Mouse (Mus musculus) heart, postnatal 4 days (tissue): ENCODE measurements at regions not wholly inside any gene's neighbourhood (a gene's known extent, or its start where the extent isn't known, plus 50 kb on each side); places are given as distances from the start of the nearest gene placed in this dataset.

ENCODE experiments used
- DNase-seq: peaks from one replicate; pipeline ENCODE4 v3.0.0; 2021

GRCm38 (mm10) chr9:86230673-86231350 is 233.9 kb downstream of the Ube2cbp start:
- no peak for DNase-seq

GRCm38 (mm10) chr9:86231692-86232091 is 233.1 kb downstream of the Ube2cbp start:
- DNase-seq: no peak

DNA sequence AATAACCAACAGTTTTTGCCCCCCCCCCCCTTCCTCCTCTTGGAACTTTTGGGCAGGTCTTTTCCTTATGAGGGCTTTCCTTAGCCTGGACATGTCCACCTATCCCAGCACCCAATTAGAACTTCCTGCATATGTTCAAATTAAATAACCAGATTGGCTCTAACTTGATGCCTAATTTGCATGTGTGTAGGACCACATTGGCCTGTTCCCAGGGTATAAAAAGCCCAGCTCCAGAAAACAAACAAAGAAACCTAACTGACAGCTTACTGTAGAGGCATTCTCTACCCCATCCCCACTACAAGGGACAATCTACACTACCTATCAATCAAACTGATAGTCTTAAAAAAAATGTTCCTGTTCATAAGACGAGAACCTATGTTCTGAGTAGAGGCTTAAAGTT is 232.6 kb downstream of the Ube2cbp start:
- DNase-seq: no peak

DNA sequence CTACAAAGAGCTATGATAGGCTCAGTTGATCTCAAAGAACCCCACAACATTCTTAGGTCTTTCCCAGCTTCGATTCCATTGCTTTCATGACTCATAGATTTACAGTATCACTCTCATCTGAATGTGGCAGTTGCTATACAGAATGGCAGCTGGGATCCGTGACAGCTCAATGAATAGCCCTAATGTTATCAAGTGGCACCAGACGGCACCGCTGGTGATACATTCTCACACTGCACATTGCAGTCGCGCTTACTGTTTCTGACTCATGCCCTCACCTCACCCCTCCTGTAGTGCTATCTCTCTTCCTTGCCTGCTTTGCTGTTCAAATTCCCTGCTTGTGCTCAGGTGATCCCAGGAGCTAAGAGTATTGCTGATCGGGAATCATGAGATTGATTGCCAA is 231.0 kb downstream of the Ube2cbp start:
- no peak for DNase-seq

DNA sequence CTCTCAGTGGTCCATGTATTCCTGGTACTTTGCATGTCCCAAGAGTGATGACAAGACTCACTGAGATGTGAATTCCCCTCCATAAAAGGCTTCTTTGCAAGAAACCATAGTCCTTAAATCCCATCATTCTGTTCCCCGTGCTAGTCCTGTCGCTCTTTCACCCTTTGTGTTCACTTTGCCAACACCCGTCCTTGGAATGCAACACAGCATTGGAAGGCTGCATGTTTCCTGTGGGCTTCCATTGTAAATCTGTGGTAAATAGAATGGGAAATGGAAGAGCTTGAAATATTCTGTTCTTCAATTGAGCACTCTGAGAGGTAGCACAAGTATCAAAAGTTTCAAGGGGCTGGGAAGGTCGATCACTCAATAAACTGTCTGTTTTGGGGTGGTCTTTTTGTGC is 226.1 kb downstream of the Ube2cbp start:
- DNase-seq: no peak

- peak; percentile 20 for DNase-seq
These were observed 224.5 kb downstream of the Ube2cbp start for GRCm38 (mm10) chr9:86240287-86240686.

DNA sequence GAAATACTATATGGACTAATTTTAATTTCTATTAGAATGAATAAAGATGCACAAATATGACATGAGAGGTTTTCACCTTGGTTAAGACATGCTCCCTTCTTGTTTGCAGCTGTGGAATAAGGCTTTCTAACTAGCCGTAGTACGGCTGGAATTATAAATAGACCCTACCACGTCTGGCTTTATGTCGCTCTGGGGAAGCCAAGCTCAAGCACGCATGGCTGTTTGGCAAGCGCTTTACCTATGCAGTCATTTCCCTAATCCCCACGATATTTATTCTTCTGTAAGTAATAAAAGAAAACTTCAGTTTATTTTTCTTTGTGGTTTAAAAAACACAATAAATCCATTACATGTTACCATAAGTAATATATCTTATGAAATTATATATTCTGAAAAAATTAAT is 223.9 kb downstream of the Ube2cbp start:
- DNase-seq: peak; percentile 23

GRCm38 (mm10) chr9:86250197-86250596 is 214.6 kb downstream of the Ube2cbp start:
- DNase-seq: no peak

GRCm38 (mm10) chr9:86251331-86251730 is 213.4 kb downstream of the Ube2cbp start:
- DNase-seq: no peak
